Mouse (Mus musculus): Measurements from ENCODE around the gene Epb41l4b. TPM values are rescaled to one million over a fixed set of nuclear protein-coding genes. Genes with fewer than 3 reads are reported as not detected.

The Epb41l4b gene
- polyA plus RNA-seq, 1 experiment from 2014 or later = 23.0 TPM

- H3K9me3 ChIP-seq (ENCODE audit: control insufficient read depth, low read length) = no peaks in the 10 kb centered on the region
- ATAC-seq (ENCODE audit: low FRiP score, low TSS enrichment) = no peak
- WGBS = 78% methylated on average over 3 of the region's 3 CpGs
- H3K4me1 ChIP-seq (replicated peaks; ENCODE audit: control insufficient read depth, insufficient read depth) = no peaks in the 10 kb centered on the region
- TF ChIP-seq EP300 (optimal IDR thresholded peaks at IDR 0.05) (no peak), CTCF (IDR thresholded peaks at IDR 0.05; ENCODE audit: low read depth) (no peak)
- peak overlapping the region; percentile 40; the same call in 1 of the 2 replicates for H3K27ac ChIP-seq (replicated peaks)
- H3K4me2 ChIP-seq (replicated peaks; ENCODE audit: low read depth) = no peak overlapping the region
- no peak overlapping the region for H3K4me3 ChIP-seq (ENCODE audit: low read depth, low read length)
- no peak overlapping the region for H3K9ac ChIP-seq (ENCODE audit: low read length)
- no peaks in the 10 kb centered on the region for H3K27me3 ChIP-seq (ENCODE audit: control insufficient read depth, insufficient read depth, low read length)
- no peak for DNase-seq (ENCODE audit: low spot score)
- no peaks in the 10 kb centered on the region for H3K36me3 ChIP-seq (ENCODE audit: control insufficient read depth, insufficient read depth, low read length)
Observed at GRCm38 (mm10) chr4:57168680-57169079, 25.4 kb upstream of the Epb41l4b start.

GRCm38 (mm10) chr4:57168277-57168676, 25.0 kb upstream of the Epb41l4b start:
- TF ChIP-seq CTCF (IDR thresholded peaks at IDR 0.05; ENCODE audit: low read depth) (no peak), EP300 (optimal IDR thresholded peaks at IDR 0.05) (no peak)
- Histone ChIP-seq H3K4me1 (replicated peaks; ENCODE audit: control insufficient read depth, insufficient read depth) (no peaks in the 10 kb centered on the region), H3K9me3 (ENCODE audit: control insufficient read depth, low read length) (no peaks in the 10 kb centered on the region), H3K27ac (replicated peaks) (0 out of 2 replicates have a peak overlapping the region, but pooled peaks have one; percentile 8), H3K4me2 (replicated peaks; ENCODE audit: low read depth) (no peak overlapping the region), H3K36me3 (ENCODE audit: control insufficient read depth, insufficient read depth, low read length) (no peaks in the 10 kb centered on the region), H3K4me3 (ENCODE audit: low read depth, low read length) (no peak overlapping the region), H3K9ac (ENCODE audit: low read length) (no peak overlapping the region), H3K27me3 (ENCODE audit: control insufficient read depth, insufficient read depth, low read length) (no peaks in the 10 kb centered on the region)
- ATAC-seq (ENCODE audit: low FRiP score, low TSS enrichment) (no peak), DNase-seq (ENCODE audit: low spot score) (no peak)
- 82% methylated on average over 1 of the region's 1 CpGs for WGBS

GRCm38 (mm10) chr4:57166922-57167870, 24.0 kb upstream of the Epb41l4b start:
- H3K4me3 ChIP-seq (ENCODE audit: low read depth, low read length) = no peak overlapping the region
- no peaks in the 10 kb centered on the region; the same call in 1 of the 2 replicates for H3K4me1 ChIP-seq (replicated peaks; ENCODE audit: control insufficient read depth, insufficient read depth)
- 38% methylated on average over 12 of the region's 12 CpGs for WGBS
- H3K36me3 ChIP-seq (ENCODE audit: control insufficient read depth, insufficient read depth, low read length) = no peaks in the 10 kb centered on the region
- peak overlapping the region; percentile 72 for H3K27ac ChIP-seq (replicated peaks)
- peak; percentile 72 for ATAC-seq (ENCODE audit: low FRiP score, low TSS enrichment)
- DNase-seq (ENCODE audit: low spot score) = peak; percentile 79
- no peaks in the 10 kb centered on the region for H3K27me3 ChIP-seq (ENCODE audit: control insufficient read depth, insufficient read depth, low read length)
- no peaks in the 10 kb centered on the region for H3K9me3 ChIP-seq (ENCODE audit: control insufficient read depth, low read length)
- TF ChIP-seq CTCF (IDR thresholded peaks at IDR 0.05; ENCODE audit: low read depth) (peak; percentile 65), EP300 (optimal IDR thresholded peaks at IDR 0.05) (no peak)
- H3K9ac ChIP-seq (ENCODE audit: low read length) = no peak overlapping the region
- no peak overlapping the region for H3K4me2 ChIP-seq (replicated peaks; ENCODE audit: low read depth)

- Histone ChIP-seq H3K4me2 (replicated peaks; ENCODE audit: low read depth) (no peak overlapping the region), H3K27ac (replicated peaks) (no peak overlapping the region), H3K9me3 (ENCODE audit: control insufficient read depth, low read length) (no peaks in the 10 kb centered on the region), H3K36me3 (ENCODE audit: control insufficient read depth, insufficient read depth, low read length) (no peaks in the 10 kb centered on the region), H3K4me3 (ENCODE audit: low read depth, low read length) (no peak overlapping the region), H3K27me3 (ENCODE audit: control insufficient read depth, insufficient read depth, low read length) (no peaks in the 10 kb centered on the region), H3K9ac (ENCODE audit: low read length) (no peak overlapping the region), H3K4me1 (replicated peaks; ENCODE audit: control insufficient read depth, insufficient read depth) (no peaks in the 10 kb centered on the region; the same call in 1 of the 2 replicates)
- 35% methylated on average over 3 of the region's 3 CpGs for WGBS
- ATAC-seq (ENCODE audit: low FRiP score, low TSS enrichment) (no peak), DNase-seq (ENCODE audit: low spot score) (no peak)
- TF ChIP-seq CTCF (IDR thresholded peaks at IDR 0.05; ENCODE audit: low read depth) = no peak
- TF ChIP-seq EP300 (optimal IDR thresholded peaks at IDR 0.05) = no peak
Observed at GRCm38 (mm10) chr4:57165654-57166053, 22.4 kb upstream of the Epb41l4b start.

GRCm38 (mm10) chr4:57164578-57165210, 21.5 kb upstream of the Epb41l4b start:
- H3K27me3 ChIP-seq (ENCODE audit: control insufficient read depth, insufficient read depth, low read length) = no peaks in the 10 kb centered on the region
- ATAC-seq (ENCODE audit: low FRiP score, low TSS enrichment) (peak; percentile 36; the same call in 1 of the 2 replicates), DNase-seq (ENCODE audit: low spot score) (peak; percentile 36)
- no peak overlapping the region for H3K9ac ChIP-seq (ENCODE audit: low read length)
- no peak overlapping the region for H3K4me2 ChIP-seq (replicated peaks; ENCODE audit: low read depth)
- H3K4me1 ChIP-seq (replicated peaks; ENCODE audit: control insufficient read depth, insufficient read depth) = no peaks in the 10 kb centered on the region; the same call in 1 of the 2 replicates
- no peak overlapping the region for H3K4me3 ChIP-seq (ENCODE audit: low read depth, low read length)
- peak overlapping the region; percentile 71 for H3K27ac ChIP-seq (replicated peaks)
- WGBS = 58% methylated on average over 9 of the region's 9 CpGs
- no peaks in the 10 kb centered on the region for H3K36me3 ChIP-seq (ENCODE audit: control insufficient read depth, insufficient read depth, low read length)
- no peaks in the 10 kb centered on the region for H3K9me3 ChIP-seq (ENCODE audit: control insufficient read depth, low read length)
- no peak for TF ChIP-seq EP300 (optimal IDR thresholded peaks at IDR 0.05)
